Mouse (Mus musculus) G1E (cell line): ENCODE data around the gene Gpr107.

Source experiments
- CTCF ChIP-seq: IDR thresholded peaks from 2 replicates; pipeline ENCODE4 v1.5.1; 2012; ENCODE audit warnings: low read depth, low read length, inconsistent platforms, mixed read lengths
- GATA1 ChIP-seq: IDR thresholded peaks from 2 replicates; pipeline ENCODE4 v1.6.1; 2012; ENCODE audit warnings: borderline replicate concordance, low read length, inconsistent platforms, mixed read lengths
- POLR2AphosphoS5 ChIP-seq: IDR thresholded peaks from 2 replicates; pipeline ENCODE4 v1.6.1; 2012; ENCODE audit warnings: low read depth, low read length, inconsistent platforms; ENCODE audit not compliant: insufficient replicate concordance
- TAL1 ChIP-seq: conservative IDR thresholded peaks from 2 replicates; pipeline ENCODE4 v1.6.1; 2012; ENCODE audit warnings: low read depth, low read length, inconsistent platforms, mixed read lengths

DNA sequence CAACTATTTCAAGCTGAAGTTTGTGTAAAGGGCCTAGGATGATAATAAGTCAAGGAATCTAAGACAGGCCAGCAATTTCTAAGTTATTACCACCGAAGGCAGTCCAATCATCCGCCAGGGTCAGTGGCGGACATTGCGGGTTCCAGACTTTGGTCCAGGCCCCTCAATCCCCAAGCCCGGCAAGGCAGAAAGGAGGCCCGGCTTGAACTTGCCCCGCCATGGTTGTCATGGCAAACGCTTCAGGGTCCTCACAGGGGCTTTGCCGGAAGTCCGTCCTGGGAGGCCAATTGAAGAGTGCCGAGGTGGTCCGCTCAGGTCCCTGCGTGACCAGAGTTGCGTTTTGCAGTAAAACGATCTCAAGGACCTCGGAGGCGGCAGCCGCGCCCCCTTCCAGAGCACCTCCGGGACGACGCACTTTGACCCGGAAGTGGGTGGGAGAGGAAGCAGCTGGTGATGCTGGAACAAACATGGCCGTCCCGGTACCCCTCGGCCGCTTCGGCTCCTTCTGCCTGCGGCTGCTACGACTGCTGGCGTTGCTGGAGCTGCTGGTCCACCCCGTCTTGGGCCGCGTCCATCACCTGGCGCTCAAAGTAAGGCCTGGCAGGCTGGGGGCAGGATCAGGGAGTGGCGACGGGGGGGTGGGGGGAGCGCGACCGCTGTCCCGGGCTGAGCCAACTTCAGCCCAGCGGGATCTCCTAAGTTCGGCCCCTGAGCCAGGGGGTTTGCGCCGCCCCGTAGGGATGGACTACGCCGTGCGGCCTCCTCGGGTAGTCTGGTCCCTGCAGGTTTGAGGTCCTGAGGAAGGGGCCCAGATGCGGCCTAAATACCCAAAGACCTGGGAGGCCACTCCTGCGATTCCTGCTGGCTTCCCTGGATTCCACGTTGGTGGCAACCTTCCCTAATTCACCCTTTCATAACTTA, at the start of gene Gpr107:
- no peak for TF ChIP-seq TAL1
- no peak for TF ChIP-seq CTCF
- TF ChIP-seq GATA1: no peak
- no peak for TF ChIP-seq POLR2AphosphoS5
